Mouse (Mus musculus): ENCODE data around the gene Zfp457. TPM values are rescaled to one million over a fixed set of nuclear protein-coding genes. Genes with fewer than 3 reads are reported as not detected.
"Not testable (repeated sequence)": the region's sequence is repeated elsewhere in the genome, so short reads cannot be mapped to it uniquely, and the experiment has no call there.

The Zfp457 gene
- polyA plus RNA-seq (2012; ENCODE audit: insufficient read depth, insufficient read length, missing spikeins): 0.84 TPM in 1 of 2 replicates, not detected in the other

GRCm38 (mm10) chr13:67305822-67306672 lies at the start of gene Zfp457:
Gene Zfp457, minus strand, starts transcription at chr13:67306485.
- TF ChIP-seq POLR2A (IDR thresholded peaks at IDR 0.05; ENCODE audit: borderline replicate concordance, low read depth, low read length) (no peak), CTCF (IDR thresholded peaks at IDR 0.05; ENCODE audit: low read depth, low read length) (no peak)
- peak within 1 kb of the TSS; percentile 37 for H3K27ac ChIP-seq (ENCODE audit: insufficient read depth, low read depth, low read length)
- peak within 1 kb of the TSS; percentile 95 for H3K4me3 ChIP-seq (ENCODE audit: insufficient read depth, low read length)
- no peaks in the 10 kb centered on the region for H3K4me1 ChIP-seq (ENCODE audit: control insufficient read depth, insufficient read depth, low read length)

GRCm38 (mm10) chr13:67351854-67352253 lies 45.6 kb upstream of the Zfp457 start:
- Histone ChIP-seq H3K27ac (ENCODE audit: insufficient read depth, low read depth, low read length) (no peak overlapping the region), H3K4me3 (ENCODE audit: insufficient read depth, low read length) (no peak overlapping the region), H3K4me1 (ENCODE audit: control insufficient read depth, insufficient read depth, low read length) (no peaks in the 10 kb centered on the region)
- TF ChIP-seq CTCF (IDR thresholded peaks at IDR 0.05; ENCODE audit: low read depth, low read length): no peak
- no peak for TF ChIP-seq POLR2A (IDR thresholded peaks at IDR 0.05; ENCODE audit: borderline replicate concordance, low read depth, low read length)

GRCm38 (mm10) chr13:67343422-67343821 lies 37.1 kb upstream of the Zfp457 start:
- TF ChIP-seq POLR2A (IDR thresholded peaks at IDR 0.05; ENCODE audit: borderline replicate concordance, low read depth, low read length) (no peak), CTCF (IDR thresholded peaks at IDR 0.05; ENCODE audit: low read depth, low read length) (no peak)
- no peaks in the 10 kb centered on the region for H3K4me1 ChIP-seq (ENCODE audit: control insufficient read depth, insufficient read depth, low read length)
- H3K4me3 ChIP-seq (ENCODE audit: insufficient read depth, low read length): no peak overlapping the region
- H3K27ac ChIP-seq (ENCODE audit: insufficient read depth, low read depth, low read length): no peak overlapping the region

- no peak overlapping the region for H3K27ac ChIP-seq (ENCODE audit: insufficient read depth, low read depth, low read length)
- H3K4me3 ChIP-seq (ENCODE audit: insufficient read depth, low read length): peak overlapping the region; percentile 82
Observed at GRCm38 (mm10) chr13:67332877-67333276, 26.6 kb upstream of the Zfp457 start.

GRCm38 (mm10) chr13:67332019-67332724 lies 25.9 kb upstream of the Zfp457 start, which contains the start of gene Zfp595:
Gene Zfp595, minus strand, starts transcription at chr13:67332570.
- no peak for TF ChIP-seq POLR2A (IDR thresholded peaks at IDR 0.05; ENCODE audit: borderline replicate concordance, low read depth, low read length)
- no peak for TF ChIP-seq CTCF (IDR thresholded peaks at IDR 0.05; ENCODE audit: low read depth, low read length)
- Histone ChIP-seq H3K4me1 (ENCODE audit: control insufficient read depth, insufficient read depth, low read length) (peaks cover 6% of the 10 kb centered on the region), H3K4me3 (ENCODE audit: insufficient read depth, low read length) (peak within 1 kb of the TSS; percentile 82), H3K27ac (ENCODE audit: insufficient read depth, low read depth, low read length) (peak within 1 kb of the TSS; percentile 39)

More at GRCm38 (mm10) chr13:67332877-67333276, 26.6 kb upstream of the Zfp457 start:
- peaks cover 6% of the 10 kb centered on the region for H3K4me1 ChIP-seq (ENCODE audit: control insufficient read depth, insufficient read depth, low read length)
- TF ChIP-seq CTCF (IDR thresholded peaks at IDR 0.05; ENCODE audit: low read depth, low read length) (no peak), POLR2A (IDR thresholded peaks at IDR 0.05; ENCODE audit: borderline replicate concordance, low read depth, low read length) (no peak)

GRCm38 (mm10) chr13:67306718-67307117 lies 433 bp upstream of the Zfp457 start:
- Histone ChIP-seq H3K4me1 (ENCODE audit: control insufficient read depth, insufficient read depth, low read length) (no peaks in the 10 kb centered on the region), H3K27ac (ENCODE audit: insufficient read depth, low read depth, low read length) (peak overlapping the region; percentile 27), H3K4me3 (ENCODE audit: insufficient read depth, low read length) (peak overlapping the region; percentile 95)
- TF ChIP-seq POLR2A (IDR thresholded peaks at IDR 0.05; ENCODE audit: borderline replicate concordance, low read depth, low read length): no peak
- TF ChIP-seq CTCF (IDR thresholded peaks at IDR 0.05; ENCODE audit: low read depth, low read length): no peak

- no peak within 1 kb of the TSS for H3K27ac ChIP-seq (ENCODE audit: insufficient read depth, low read depth, low read length)
- no peak for TF ChIP-seq CTCF (IDR thresholded peaks at IDR 0.05; ENCODE audit: low read depth, low read length)
- no peak for TF ChIP-seq POLR2A (IDR thresholded peaks at IDR 0.05; ENCODE audit: borderline replicate concordance, low read depth, low read length)
- H3K4me3 ChIP-seq (ENCODE audit: insufficient read depth, low read length): no peak within 1 kb of the TSS
- H3K4me1 ChIP-seq (ENCODE audit: control insufficient read depth, insufficient read depth, low read length): no peaks in the 10 kb centered on the region
Observed at GRCm38 (mm10) chr13:67278314-67278713, 28.0 kb downstream of the Zfp457 start, which contains the start of gene Zfp458. Gene Zfp458, minus strand, starts transcription at chr13:67278466.

GRCm38 (mm10) chr13:67269383-67270065 lies 36.8 kb downstream of the Zfp457 start:
- peak overlapping the region; percentile 97 for H3K4me3 ChIP-seq (ENCODE audit: insufficient read depth, low read length)
- not testable (repeated sequence) for H3K27ac ChIP-seq (ENCODE audit: insufficient read depth, low read depth, low read length); H3K4me1 ChIP-seq (ENCODE audit: control insufficient read depth, insufficient read depth, low read length)

GRCm38 (mm10) chr13:67268568-67269369 lies 37.5 kb downstream of the Zfp457 start:
- Histone ChIP-seq H3K27ac (ENCODE audit: insufficient read depth, low read depth, low read length) (peak overlapping the region; percentile 65), H3K4me1 (ENCODE audit: control insufficient read depth, insufficient read depth, low read length) (no peaks in the 10 kb centered on the region), H3K4me3 (ENCODE audit: insufficient read depth, low read length) (peak overlapping the region; percentile 97)
- no peak for TF ChIP-seq POLR2A (IDR thresholded peaks at IDR 0.05; ENCODE audit: borderline replicate concordance, low read depth, low read length)
- no peak for TF ChIP-seq CTCF (IDR thresholded peaks at IDR 0.05; ENCODE audit: low read depth, low read length)

Other genes starting within 250 kb of the Zfp457 start
- 0.83 and 1.4 TPM in 2 replicates for gene Zfp712, start 245.3 kb downstream of the Zfp457 start, polyA plus RNA-seq (2012; ENCODE audit: insufficient read depth, insufficient read length, missing spikeins)
- gene Zfp708, start 208.5 kb downstream of the Zfp457 start, polyA plus RNA-seq (2012; ENCODE audit: insufficient read depth, insufficient read length, missing spikeins): not detected in 2 replicates
- gene Gm28557, start 197.9 kb downstream of the Zfp457 start, polyA plus RNA-seq (2012; ENCODE audit: insufficient read depth, insufficient read length, missing spikeins): 6.2 and 7.1 TPM in 2 replicates
- gene Rslcan18, start 190.2 kb downstream of the Zfp457 start, polyA plus RNA-seq (2012; ENCODE audit: insufficient read depth, insufficient read length, missing spikeins): 0.90 and 1.5 TPM in 2 replicates
- 3.1 and 3.8 TPM in 2 replicates for gene Zfp759, start 184.8 kb downstream of the Zfp457 start, polyA plus RNA-seq (2012; ENCODE audit: insufficient read depth, insufficient read length, missing spikeins)
- gene Rsl1, start 133.3 kb downstream of the Zfp457 start, polyA plus RNA-seq (2012; ENCODE audit: insufficient read depth, insufficient read length, missing spikeins): 9.2 and 11.7 TPM in 2 replicates
- 6.5 and 6.7 TPM in 2 replicates for gene Zfp455, start 112.0 kb downstream of the Zfp457 start, polyA plus RNA-seq (2012; ENCODE audit: insufficient read depth, insufficient read length, missing spikeins)
- gene Zfp458, start 28.0 kb downstream of the Zfp457 start, polyA plus RNA-seq (2012; ENCODE audit: insufficient read depth, insufficient read length, missing spikeins): 2.5 and 2.7 TPM in 2 replicates
- gene Zfp595, start 26.1 kb upstream of the Zfp457 start, polyA plus RNA-seq (2012; ENCODE audit: insufficient read depth, insufficient read length, missing spikeins): 7.0 and 7.9 TPM in 2 replicates
- gene Gm28044, start 54.1 kb upstream of the Zfp457 start, polyA plus RNA-seq (2012; ENCODE audit: insufficient read depth, insufficient read length, missing spikeins): not detected in 2 replicates
- gene Zfp953, start 54.1 kb upstream of the Zfp457 start, polyA plus RNA-seq (2012; ENCODE audit: insufficient read depth, insufficient read length, missing spikeins): 5.8 and 6.2 TPM in 2 replicates
- gene Gm28041, start 69.2 kb upstream of the Zfp457 start, polyA plus RNA-seq (2012; ENCODE audit: insufficient read depth, insufficient read length, missing spikeins): 1.7 TPM in 1 of 2 replicates, not detected in the other
- gene Zfp456, start 69.3 kb upstream of the Zfp457 start, polyA plus RNA-seq (2012; ENCODE audit: insufficient read depth, insufficient read length, missing spikeins): 4.5 and 7.1 TPM in 2 replicates
- 13.5 and 14.4 TPM in 2 replicates for gene Zfp429, start 93.3 kb upstream of the Zfp457 start, polyA plus RNA-seq (2012; ENCODE audit: insufficient read depth, insufficient read length, missing spikeins)
- 0.16 TPM in 1 of 2 replicates, not detected in the other for gene Zfp459, start 114.9 kb upstream of the Zfp457 start, polyA plus RNA-seq (2012; ENCODE audit: insufficient read depth, insufficient read length, missing spikeins)
- 11.4 and 14.8 TPM in 2 replicates for gene Zfp874a, start 145.1 kb upstream of the Zfp457 start, polyA plus RNA-seq (2012; ENCODE audit: insufficient read depth, insufficient read length, missing spikeins)
- 11.2 and 11.4 TPM in 2 replicates for gene Zfp874b, start 177.8 kb upstream of the Zfp457 start, polyA plus RNA-seq (2012; ENCODE audit: insufficient read depth, insufficient read length, missing spikeins)
- 6.1 and 8.0 TPM in 2 replicates for gene Zfp58, start 194.1 kb upstream of the Zfp457 start, polyA plus RNA-seq (2012; ENCODE audit: insufficient read depth, insufficient read length, missing spikeins)
- not detected in 2 replicates for gene Gm26965, start 219.7 kb upstream of the Zfp457 start, polyA plus RNA-seq (2012; ENCODE audit: insufficient read depth, insufficient read length, missing spikeins)
- 21.8 and 22.7 TPM in 2 replicates for gene Zfp87, start 219.7 kb upstream of the Zfp457 start, polyA plus RNA-seq (2012; ENCODE audit: insufficient read depth, insufficient read length, missing spikeins)
- gene Zfp748, start 247.3 kb upstream of the Zfp457 start, polyA plus RNA-seq (2012; ENCODE audit: insufficient read depth, insufficient read length, missing spikeins): 5.9 and 6.3 TPM in 2 replicates

All from bone marrow macrophage, adult 2 months (primary cell).